Mouse (Mus musculus) hindbrain, embryonic 10.5 days (tissue): ENCODE data around the gene Lsm14b. TPM values are rescaled to one million over a fixed set of nuclear protein-coding genes. Genes with fewer than 3 reads are reported as not detected.

ENCODE experiments used
- DNase-seq: peaks from one replicate; pipeline ENCODE4 v3.0.0-alpha.2; 2017; ENCODE audit warnings: low spot score
- H3K27ac ChIP-seq: fragments of 300-500 bp; sonication (generic); 2 replicates; pipeline ENCODE4 v1.5.1; 2016; ENCODE audit warnings: mild to moderate bottlenecking, moderate library complexity
- H3K27me3 ChIP-seq: fragments of 300-500 bp; sonication (generic); 2 replicates; pipeline ENCODE4 v1.6.1; 2016; ENCODE audit warnings: mild to moderate bottlenecking; ENCODE audit not compliant: poor library complexity, insufficient read depth, severe bottlenecking
- H3K36me3 ChIP-seq: fragments of 300-500 bp; sonication (generic); 2 replicates; pipeline ENCODE4 v1.6.1; 2016; ENCODE audit warnings: mild to moderate bottlenecking, moderate library complexity
- H3K4me1 ChIP-seq: fragments of 300-500 bp; sonication (generic); replicated peaks from 2 replicates; pipeline ENCODE4 v1.6.1; 2016; ENCODE audit warnings: mild to moderate bottlenecking
- H3K4me3 ChIP-seq: fragments of 300-500 bp; sonication (generic); 2 replicates; pipeline ENCODE4 v1.5.1; 2016; ENCODE audit warnings: mild to moderate bottlenecking, moderate library complexity
- H3K9me3 ChIP-seq: fragments of 300-500 bp; sonication (generic); 2 replicates; pipeline ENCODE4 v1.6.1; 2016; ENCODE audit warnings: mild to moderate bottlenecking, moderate library complexity
- WGBS: fragments of 180-500 bp; shearing (Covaris S2); methylation state at CpG from one replicate; pipeline ENCODE4 v1.1.7; 2016; 5-methylcytosine and 5-hydroxymethylcytosine counted together
- polyA plus RNA-seq: library from polyadenylated mRNA; unstranded; fragments of >200 nt; fragmentation: Nextera tagmentation; extraction: Ambion mirVana; gene quantifications from 2 replicates; pipeline ENCODE4 v1.2.1, GENCODE M21; 2016

Gene Lsm14b
- polyA plus RNA-seq, 1 experiment from 2014 or later = 12.9 TPM

- no peaks in the 10 kb centered on the region for H3K27me3 ChIP-seq
- no peak overlapping the region for H3K4me3 ChIP-seq
- H3K9me3 ChIP-seq = no peaks in the 10 kb centered on the region
- WGBS = 69% methylated on average over 1 of the region's 1 CpGs
- H3K27ac ChIP-seq = no peak overlapping the region
- H3K4me1 ChIP-seq = peaks cover 14% of the 10 kb centered on the region
- DNase-seq = no peak
- no peaks in the 10 kb centered on the region for H3K36me3 ChIP-seq
These were observed 35.7 kb upstream of the Lsm14b start for GRCm38 (mm10) chr2:179989098-179989497.

- 88% methylated on average over 5 of the region's 5 CpGs for WGBS
These were observed 31.7 kb upstream of the Lsm14b start for GRCm38 (mm10) chr2:179993071-179993470.

GRCm38 (mm10) chr2:179998431-179998830, 26.4 kb upstream of the Lsm14b start:
- Histone ChIP-seq H3K27me3 (no peaks in the 10 kb centered on the region), H3K36me3 (no peaks in the 10 kb centered on the region), H3K9me3 (no peaks in the 10 kb centered on the region), H3K27ac (no peak overlapping the region), H3K4me1 (no peaks in the 10 kb centered on the region), H3K4me3 (no peak overlapping the region)
- no peak for DNase-seq
- WGBS = 75% methylated on average over 4 of the region's 4 CpGs

More at GRCm38 (mm10) chr2:179993071-179993470, 31.7 kb upstream of the Lsm14b start:
- H3K27me3 ChIP-seq = no peaks in the 10 kb centered on the region
- DNase-seq = no peak
- H3K4me1 ChIP-seq = no peaks in the 10 kb centered on the region
- no peak overlapping the region for H3K4me3 ChIP-seq
- no peaks in the 10 kb centered on the region for H3K36me3 ChIP-seq
- no peaks in the 10 kb centered on the region for H3K9me3 ChIP-seq
- H3K27ac ChIP-seq = no peak overlapping the region

- Histone ChIP-seq H3K4me1 (no peaks in the 10 kb centered on the region), H3K36me3 (no peaks in the 10 kb centered on the region), H3K27ac (no peak overlapping the region), H3K9me3 (no peaks in the 10 kb centered on the region), H3K4me3 (no peak overlapping the region), H3K27me3 (no peaks in the 10 kb centered on the region)
- WGBS = 92% methylated on average over 9 of the region's 9 CpGs
- no peak for DNase-seq
These were observed 23.2 kb upstream of the Lsm14b start for GRCm38 (mm10) chr2:180001635-180002034.

- Histone ChIP-seq H3K27me3 (no peaks in the 10 kb centered on the region), H3K4me3 (no peak overlapping the region), H3K27ac (no peak overlapping the region), H3K4me1 (no peaks in the 10 kb centered on the region), H3K36me3 (no peaks in the 10 kb centered on the region), H3K9me3 (peaks cover 8% of the 10 kb centered on the region; the same call in 1 of the 2 replicates)
- WGBS = 65% methylated on average over 5 of the region's 5 CpGs
- DNase-seq = no peak
These were observed 19.0 kb upstream of the Lsm14b start for GRCm38 (mm10) chr2:180005656-180006351.

GRCm38 (mm10) chr2:180006352-180007017, 18.3 kb upstream of the Lsm14b start:
- no peak for DNase-seq

GRCm38 (mm10) chr2:180010686-180011085, 14.1 kb upstream of the Lsm14b start:
- H3K27me3 ChIP-seq = no peaks in the 10 kb centered on the region
- WGBS = 94% methylated on average over 7 of the region's 7 CpGs
- H3K36me3 ChIP-seq = no peaks in the 10 kb centered on the region
- no peak for DNase-seq
- no peak overlapping the region for H3K4me3 ChIP-seq
- H3K27ac ChIP-seq = no peak overlapping the region
- peaks cover 8% of the 10 kb centered on the region; the same call in 1 of the 2 replicates for H3K9me3 ChIP-seq
- no peaks in the 10 kb centered on the region for H3K4me1 ChIP-seq

More at GRCm38 (mm10) chr2:180006352-180007017, 18.3 kb upstream of the Lsm14b start:
- 54% methylated on average over 9 of the region's 9 CpGs for WGBS
- Histone ChIP-seq H3K36me3 (no peaks in the 10 kb centered on the region), H3K27ac (no peak overlapping the region), H3K4me1 (no peaks in the 10 kb centered on the region), H3K9me3 (peaks cover 8% of the 10 kb centered on the region; the same call in 1 of the 2 replicates), H3K4me3 (no peak overlapping the region), H3K27me3 (no peaks in the 10 kb centered on the region)

GRCm38 (mm10) chr2:180011370-180011769, 13.4 kb upstream of the Lsm14b start:
- H3K9me3 ChIP-seq = peaks cover 8% of the 10 kb centered on the region; the same call in 1 of the 2 replicates
- no peak overlapping the region for H3K4me3 ChIP-seq
- H3K4me1 ChIP-seq = no peaks in the 10 kb centered on the region
- H3K36me3 ChIP-seq = no peaks in the 10 kb centered on the region
- WGBS = 87% methylated on average over 6 of the region's 6 CpGs
- H3K27ac ChIP-seq = no peak overlapping the region
- no peak for DNase-seq
- no peaks in the 10 kb centered on the region for H3K27me3 ChIP-seq

GRCm38 (mm10) chr2:180013686-180014085, 11.1 kb upstream of the Lsm14b start:
- no peak overlapping the region for H3K27ac ChIP-seq
- DNase-seq = no peak
- H3K36me3 ChIP-seq = no peaks in the 10 kb centered on the region
- no peak overlapping the region for H3K4me3 ChIP-seq
- peaks cover 5% of the 10 kb centered on the region; the same call in 1 of the 2 replicates for H3K4me1 ChIP-seq
- WGBS = 94% methylated on average over 7 of the region's 7 CpGs
- no peaks in the 10 kb centered on the region for H3K27me3 ChIP-seq
- peaks cover 8% of the 10 kb centered on the region; the same call in 1 of the 2 replicates for H3K9me3 ChIP-seq

GRCm38 (mm10) chr2:180017632-180018031, 7.2 kb upstream of the Lsm14b start:
- H3K4me1 ChIP-seq = peaks cover 5% of the 10 kb centered on the region; the same call in 1 of the 2 replicates
- 74% methylated on average over 4 of the region's 4 CpGs for WGBS
- H3K27me3 ChIP-seq = peaks cover 21% of the 10 kb centered on the region
- no peaks in the 10 kb centered on the region for H3K36me3 ChIP-seq
- H3K4me3 ChIP-seq = no peak overlapping the region
- no peaks in the 10 kb centered on the region for H3K9me3 ChIP-seq
- H3K27ac ChIP-seq = no peak overlapping the region
- DNase-seq = no peak

GRCm38 (mm10) chr2:180018573-180018972, 6.2 kb upstream of the Lsm14b start:
- 90% methylated on average over 9 of the region's 9 CpGs for WGBS

GRCm38 (mm10) chr2:180020091-180020661, 4.6 kb upstream of the Lsm14b start:
- Histone ChIP-seq H3K27ac (no peak overlapping the region), H3K9me3 (no peaks in the 10 kb centered on the region), H3K36me3 (no peaks in the 10 kb centered on the region), H3K4me1 (peaks cover 17% of the 10 kb centered on the region), H3K27me3 (peaks cover 33% of the 10 kb centered on the region), H3K4me3 (no peak overlapping the region)
- WGBS = 74% methylated on average over 7 of the region's 7 CpGs
- no peak for DNase-seq

More at GRCm38 (mm10) chr2:180018573-180018972, 6.2 kb upstream of the Lsm14b start:
- no peak for DNase-seq
- H3K27ac ChIP-seq = no peak overlapping the region
- no peaks in the 10 kb centered on the region for H3K9me3 ChIP-seq
- H3K4me3 ChIP-seq = no peak overlapping the region
- peaks cover 30% of the 10 kb centered on the region for H3K27me3 ChIP-seq
- H3K36me3 ChIP-seq = no peaks in the 10 kb centered on the region
- peaks cover 5% of the 10 kb centered on the region; the same call in 1 of the 2 replicates for H3K4me1 ChIP-seq

GRCm38 (mm10) chr2:180020919-180021318, 3.9 kb upstream of the Lsm14b start:
- WGBS = 85% methylated on average over 8 of the region's 8 CpGs
- Histone ChIP-seq H3K36me3 (no peaks in the 10 kb centered on the region), H3K27ac (no peak overlapping the region), H3K9me3 (no peaks in the 10 kb centered on the region), H3K27me3 (peaks cover 33% of the 10 kb centered on the region), H3K4me3 (no peak overlapping the region), H3K4me1 (peaks cover 19% of the 10 kb centered on the region)
- DNase-seq = no peak
